Mouse (Mus musculus): ENCODE measurements at regions not wholly inside any gene's neighbourhood (a gene's known extent, or its start where the extent isn't known, plus 50 kb on each side); places are given as distances from the start of the nearest gene placed in this dataset.

DNA sequence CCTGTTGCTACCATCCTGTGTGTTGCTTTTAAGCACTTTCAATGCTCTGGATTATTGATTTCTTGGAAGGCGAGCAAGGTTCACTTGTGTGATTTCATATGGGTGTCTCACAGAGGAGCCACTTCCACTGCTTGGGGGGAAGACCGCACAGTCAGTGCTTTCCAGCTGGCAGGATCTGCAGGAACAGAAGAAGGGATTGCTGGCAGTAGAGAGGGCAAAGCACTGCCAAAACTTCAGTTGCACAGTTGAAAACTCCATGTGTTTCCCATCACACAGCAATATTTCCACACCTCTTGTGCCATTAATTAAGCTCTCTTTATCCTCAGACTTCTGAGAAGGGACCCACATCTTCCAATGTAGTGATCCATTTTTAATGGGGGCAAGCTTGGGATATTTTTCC is 618.8 kb downstream of the Cdh8 start:
- Histone ChIP-seq H3K9ac (ENCODE audit: low read length) (no peak overlapping the region), H3K36me3 (ENCODE audit: control insufficient read depth, insufficient read depth, low read length) (no peaks in the 10 kb centered on the region), H3K4me2 (ENCODE audit: low read length) (no peak overlapping the region), H3K9me3 (replicated peaks; ENCODE audit: control insufficient read depth, low read length) (no peaks in the 10 kb centered on the region), H3K27me3 (replicated peaks; ENCODE audit: control insufficient read depth, insufficient read depth, low read length) (no peaks in the 10 kb centered on the region), H3K27ac (ENCODE audit: low read depth, low read length) (no peak overlapping the region), H3K4me1 (ENCODE audit: control insufficient read depth, insufficient read depth, low read length) (no peaks in the 10 kb centered on the region), H3K4me3 (ENCODE audit: low read depth, low read length) (no peak overlapping the region)
- ATAC-seq (peak; percentile 48; the same call in 1 of the 2 replicates), DNase-seq (ENCODE audit: low spot score) (peak; percentile 78)
- 71% methylated on average over 2 of the region's 2 CpGs for WGBS

DNA sequence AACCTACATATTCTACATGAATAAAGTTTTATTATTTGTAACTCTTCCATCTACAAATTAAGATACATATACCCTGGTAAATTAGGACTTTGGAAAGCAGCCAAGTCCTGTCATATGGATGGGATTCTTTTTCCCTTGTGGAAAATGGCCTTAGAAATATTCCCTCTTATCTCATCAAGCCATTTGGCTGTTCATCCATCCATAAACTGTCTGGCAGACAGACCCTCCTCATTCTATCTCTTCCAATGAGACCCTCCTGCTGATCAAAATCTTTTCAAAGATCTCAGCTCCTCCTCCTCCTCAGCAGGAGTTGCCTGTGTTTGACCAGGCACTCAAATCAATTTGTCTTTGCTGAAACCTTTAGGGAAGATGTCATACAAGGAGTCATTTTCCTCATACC is 649.2 kb downstream of the Cdh8 start:
- ATAC-seq (peak; percentile 32; the same call in 1 of the 2 replicates), DNase-seq (ENCODE audit: low spot score) (peak; percentile 27)
- Histone ChIP-seq H3K9me3 (replicated peaks; ENCODE audit: control insufficient read depth, low read length) (no peaks in the 10 kb centered on the region), H3K4me2 (ENCODE audit: low read length) (no peak overlapping the region), H3K4me1 (ENCODE audit: control insufficient read depth, insufficient read depth, low read length) (no peaks in the 10 kb centered on the region), H3K4me3 (ENCODE audit: low read depth, low read length) (no peak overlapping the region), H3K9ac (ENCODE audit: low read length) (no peak overlapping the region), H3K27ac (ENCODE audit: low read depth, low read length) (no peak overlapping the region), H3K27me3 (replicated peaks; ENCODE audit: control insufficient read depth, insufficient read depth, low read length) (no peaks in the 10 kb centered on the region), H3K36me3 (ENCODE audit: control insufficient read depth, insufficient read depth, low read length) (no peaks in the 10 kb centered on the region)

DNA sequence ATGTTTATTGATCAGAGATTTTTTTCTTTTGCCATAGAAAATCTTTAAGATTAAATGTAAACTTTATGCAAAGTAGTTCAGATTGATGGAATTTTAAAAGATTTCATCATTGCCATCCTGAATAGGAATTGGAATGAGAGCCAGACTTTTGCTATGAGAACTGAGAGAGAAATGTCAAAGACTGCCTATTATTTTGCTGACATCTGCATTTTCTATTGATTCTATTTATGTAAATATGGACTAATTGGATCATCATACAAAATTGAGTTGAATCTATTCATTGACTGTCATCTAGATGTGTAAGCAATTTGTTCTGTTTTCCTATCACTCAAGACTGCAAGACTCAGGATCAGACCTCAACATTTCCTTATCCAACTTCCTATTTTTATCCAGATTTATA is 659.7 kb downstream of the Cdh8 start:
- H3K27me3 ChIP-seq (replicated peaks; ENCODE audit: control insufficient read depth, insufficient read depth, low read length), result no peaks in the 10 kb centered on the region
- no peaks in the 10 kb centered on the region for H3K9me3 ChIP-seq (replicated peaks; ENCODE audit: control insufficient read depth, low read length)
- no peak overlapping the region for H3K4me2 ChIP-seq (ENCODE audit: low read length)
- ATAC-seq (no peak), DNase-seq (ENCODE audit: low spot score) (no peak)
- no peak overlapping the region for H3K4me3 ChIP-seq (ENCODE audit: low read depth, low read length)
- no peak overlapping the region for H3K9ac ChIP-seq (ENCODE audit: low read length)
- H3K27ac ChIP-seq (ENCODE audit: low read depth, low read length), result no peak overlapping the region
- no peaks in the 10 kb centered on the region for H3K4me1 ChIP-seq (ENCODE audit: control insufficient read depth, insufficient read depth, low read length)
- H3K36me3 ChIP-seq (ENCODE audit: control insufficient read depth, insufficient read depth, low read length), result no peaks in the 10 kb centered on the region

DNA sequence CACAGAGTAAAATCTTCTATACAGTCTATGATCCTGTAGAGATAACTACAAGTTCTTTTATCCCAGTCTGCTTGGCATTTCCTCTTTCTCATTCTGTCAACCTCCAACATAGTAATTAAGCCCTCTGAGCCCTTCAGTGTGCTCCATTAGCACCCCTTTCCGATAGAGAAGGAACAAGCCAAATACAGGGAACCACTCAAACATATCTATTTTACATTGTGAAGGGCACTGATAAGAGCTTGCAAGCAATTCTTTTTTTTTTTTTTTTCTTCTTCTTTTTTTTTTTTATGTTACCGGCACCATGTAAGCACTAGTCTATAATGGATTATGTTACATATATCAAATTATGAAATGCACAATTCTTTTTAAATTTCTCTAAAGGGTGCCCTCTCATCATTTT is 660.5 kb downstream of the Cdh8 start:
- Histone ChIP-seq H3K36me3 (ENCODE audit: control insufficient read depth, insufficient read depth, low read length) (no peaks in the 10 kb centered on the region), H3K9ac (ENCODE audit: low read length) (no peak overlapping the region), H3K27ac (ENCODE audit: low read depth, low read length) (no peak overlapping the region), H3K9me3 (replicated peaks; ENCODE audit: control insufficient read depth, low read length) (no peaks in the 10 kb centered on the region), H3K4me2 (ENCODE audit: low read length) (no peak overlapping the region), H3K27me3 (replicated peaks; ENCODE audit: control insufficient read depth, insufficient read depth, low read length) (no peaks in the 10 kb centered on the region), H3K4me1 (ENCODE audit: control insufficient read depth, insufficient read depth, low read length) (no peaks in the 10 kb centered on the region), H3K4me3 (ENCODE audit: low read depth, low read length) (no peak overlapping the region)
- no peak for DNase-seq (ENCODE audit: low spot score)
- ATAC-seq, result no peak
- 79% methylated on average over 2 of the region's 2 CpGs for WGBS

DNA sequence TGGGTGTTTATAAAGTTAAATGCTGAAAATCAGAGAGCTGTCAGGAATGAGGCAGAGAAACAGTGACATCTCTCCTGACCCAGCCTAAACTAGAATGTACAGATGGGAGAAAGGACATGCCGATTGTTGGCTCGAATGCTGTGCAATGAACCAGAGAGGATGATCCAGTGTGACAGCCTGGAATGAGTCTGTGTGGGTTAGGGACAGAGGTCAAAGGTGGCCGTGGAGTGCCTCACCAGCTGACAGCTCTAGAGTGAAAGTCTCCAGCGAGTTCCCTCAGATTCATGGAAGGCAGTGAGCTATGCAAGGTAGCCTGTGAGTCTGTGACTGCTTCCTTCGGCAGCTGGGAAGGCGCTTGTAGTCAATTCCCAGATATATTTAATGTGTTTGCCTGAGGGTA is 663.9 kb downstream of the Cdh8 start:
- ATAC-seq, result no peak
- no peak for DNase-seq (ENCODE audit: low spot score)

DNA sequence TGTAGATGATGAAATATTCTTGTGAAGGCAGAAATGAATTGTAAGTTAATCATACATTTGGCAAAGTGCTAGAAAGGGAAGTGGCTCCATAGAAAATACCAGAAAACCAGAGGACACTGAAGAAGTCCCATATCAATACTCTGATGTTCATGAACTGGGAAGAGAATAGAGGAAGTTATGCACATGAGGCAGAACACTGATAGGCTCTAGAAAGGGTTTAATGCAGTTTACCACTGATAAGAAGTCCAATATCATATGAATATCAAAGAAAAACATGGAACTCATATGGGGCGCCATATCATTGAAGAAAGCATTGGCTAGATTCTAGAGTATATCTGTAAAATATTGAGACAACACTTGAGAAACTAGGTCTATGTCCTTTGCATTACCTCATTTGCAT is 708.5 kb downstream of the Cdh8 start:
- no peaks in the 10 kb centered on the region for H3K27me3 ChIP-seq (replicated peaks; ENCODE audit: control insufficient read depth, insufficient read depth, low read length)
- ATAC-seq, result no peak
- no peaks in the 10 kb centered on the region for H3K36me3 ChIP-seq (ENCODE audit: control insufficient read depth, insufficient read depth, low read length)
- no peak overlapping the region for H3K27ac ChIP-seq (ENCODE audit: low read depth, low read length)
- no peak for DNase-seq (ENCODE audit: low spot score)
- no peak overlapping the region for H3K9ac ChIP-seq (ENCODE audit: low read length)
- no peaks in the 10 kb centered on the region for H3K9me3 ChIP-seq (replicated peaks; ENCODE audit: control insufficient read depth, low read length)
- 0 out of 2 replicates have a peak, but pooled peaks cover 2% of the 10 kb centered on the region for H3K4me1 ChIP-seq (ENCODE audit: control insufficient read depth, insufficient read depth, low read length)
- no peak overlapping the region for H3K4me3 ChIP-seq (ENCODE audit: low read depth, low read length)
- 97% methylated on average over 1 of the region's 1 CpGs for WGBS
- no peak overlapping the region for H3K4me2 ChIP-seq (ENCODE audit: low read length)

More for the DNA sequence above, 663.9 kb downstream of the Cdh8 start:
- Histone ChIP-seq H3K27ac (ENCODE audit: low read depth, low read length) (no peak overlapping the region), H3K9me3 (replicated peaks; ENCODE audit: control insufficient read depth, low read length) (no peaks in the 10 kb centered on the region), H3K4me2 (ENCODE audit: low read length) (no peak overlapping the region), H3K27me3 (replicated peaks; ENCODE audit: control insufficient read depth, insufficient read depth, low read length) (no peaks in the 10 kb centered on the region), H3K9ac (ENCODE audit: low read length) (no peak overlapping the region), H3K4me3 (ENCODE audit: low read depth, low read length) (no peak overlapping the region), H3K36me3 (ENCODE audit: control insufficient read depth, insufficient read depth, low read length) (no peaks in the 10 kb centered on the region), H3K4me1 (ENCODE audit: control insufficient read depth, insufficient read depth, low read length) (no peaks in the 10 kb centered on the region)
- WGBS, result 41% methylated on average over 6 of the region's 6 CpGs

DNA sequence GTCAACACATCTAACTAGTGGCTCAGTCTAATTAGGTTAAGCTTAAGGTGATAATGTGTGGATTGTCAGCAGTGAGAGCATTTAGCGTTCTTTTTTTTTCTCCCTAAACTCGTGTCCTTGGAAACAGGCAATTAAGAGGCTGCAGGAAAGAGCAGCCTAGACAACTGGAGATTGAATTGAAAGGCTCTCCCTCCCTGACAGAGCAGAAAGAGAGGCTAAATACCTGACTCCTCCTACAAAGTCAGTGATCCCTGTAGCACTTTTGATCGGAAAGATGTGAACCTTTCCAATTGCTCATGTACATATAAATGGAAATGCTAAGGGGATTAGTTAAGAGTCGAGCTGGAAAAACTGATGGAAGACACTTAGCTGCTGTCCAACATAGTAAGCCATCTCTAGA is 710.1 kb downstream of the Cdh8 start:
- DNase-seq (ENCODE audit: low spot score) (peak; percentile 26), ATAC-seq (peak; percentile 23; the same call in 1 of the 2 replicates)
- Histone ChIP-seq H3K4me2 (ENCODE audit: low read length) (no peak overlapping the region), H3K4me1 (ENCODE audit: control insufficient read depth, insufficient read depth, low read length) (0 out of 2 replicates have a peak, but pooled peaks cover 2% of the 10 kb centered on the region), H3K9me3 (replicated peaks; ENCODE audit: control insufficient read depth, low read length) (no peaks in the 10 kb centered on the region), H3K27me3 (replicated peaks; ENCODE audit: control insufficient read depth, insufficient read depth, low read length) (no peaks in the 10 kb centered on the region), H3K36me3 (ENCODE audit: control insufficient read depth, insufficient read depth, low read length) (no peaks in the 10 kb centered on the region), H3K4me3 (ENCODE audit: low read depth, low read length) (no peak overlapping the region), H3K27ac (ENCODE audit: low read depth, low read length) (no peak overlapping the region), H3K9ac (ENCODE audit: low read length) (no peak overlapping the region)
- 2% methylated on average over 4 of the region's 4 CpGs for WGBS

DNA sequence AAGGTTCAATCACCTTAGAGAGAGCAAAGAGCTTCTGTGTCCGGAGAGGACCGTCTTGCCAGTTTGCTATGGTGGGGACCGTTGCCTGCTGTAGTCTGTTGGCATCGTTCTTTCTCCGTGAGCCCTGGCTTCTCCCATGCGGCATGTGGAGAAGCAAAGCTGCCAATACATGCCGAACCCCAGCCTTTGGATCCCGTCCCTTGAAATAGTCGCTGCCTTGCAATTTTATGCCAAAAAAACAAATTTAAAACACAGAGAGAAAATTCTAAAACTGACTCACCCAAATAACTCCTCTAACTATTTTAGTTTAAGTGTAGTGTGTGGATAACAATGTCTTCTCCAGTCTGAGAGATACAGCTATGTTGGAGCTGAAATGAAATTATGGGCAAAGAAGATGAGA is 731.1 kb downstream of the Cdh8 start:
- Histone ChIP-seq H3K9me3 (replicated peaks; ENCODE audit: control insufficient read depth, low read length) (no peaks in the 10 kb centered on the region), H3K4me3 (ENCODE audit: low read depth, low read length) (no peak overlapping the region), H3K9ac (ENCODE audit: low read length) (no peak overlapping the region), H3K27me3 (replicated peaks; ENCODE audit: control insufficient read depth, insufficient read depth, low read length) (no peaks in the 10 kb centered on the region), H3K27ac (ENCODE audit: low read depth, low read length) (no peak overlapping the region), H3K36me3 (ENCODE audit: control insufficient read depth, insufficient read depth, low read length) (no peaks in the 10 kb centered on the region), H3K4me1 (ENCODE audit: control insufficient read depth, insufficient read depth, low read length) (no peaks in the 10 kb centered on the region), H3K4me2 (ENCODE audit: low read length) (no peak overlapping the region)
- ATAC-seq (no peak), DNase-seq (ENCODE audit: low spot score) (peak; percentile 10)
- WGBS, result 92% methylated on average over 9 of the region's 9 CpGs

DNA sequence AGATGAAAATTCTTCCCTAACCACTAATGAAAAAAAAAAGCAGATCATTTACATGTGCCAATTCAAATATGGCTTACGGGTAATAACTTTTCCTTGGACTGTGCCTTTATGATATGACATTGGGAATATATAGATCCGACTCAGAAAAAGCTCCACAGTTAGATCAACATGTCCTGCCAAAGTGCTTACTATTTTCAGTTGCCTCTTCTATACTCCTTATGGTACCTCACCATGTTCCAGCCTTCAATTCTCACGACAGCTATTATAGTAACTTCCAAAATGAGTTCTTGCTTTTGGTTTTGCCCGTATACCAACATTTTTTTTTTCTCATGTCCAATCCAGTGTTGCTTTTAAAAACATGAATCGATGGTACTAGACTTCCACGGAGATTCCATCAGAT is 731.7 kb downstream of the Cdh8 start:
- no peak overlapping the region for H3K9ac ChIP-seq (ENCODE audit: low read length)
- 95% methylated on average over 6 of the region's 6 CpGs for WGBS
- no peak overlapping the region for H3K4me2 ChIP-seq (ENCODE audit: low read length)
- H3K27me3 ChIP-seq (replicated peaks; ENCODE audit: control insufficient read depth, insufficient read depth, low read length), result no peaks in the 10 kb centered on the region
- H3K4me3 ChIP-seq (ENCODE audit: low read depth, low read length), result no peak overlapping the region
- no peaks in the 10 kb centered on the region for H3K36me3 ChIP-seq (ENCODE audit: control insufficient read depth, insufficient read depth, low read length)
- H3K27ac ChIP-seq (ENCODE audit: low read depth, low read length), result no peak overlapping the region
- ATAC-seq (no peak), DNase-seq (ENCODE audit: low spot score) (no peak)
- H3K4me1 ChIP-seq (ENCODE audit: control insufficient read depth, insufficient read depth, low read length), result no peaks in the 10 kb centered on the region
- H3K9me3 ChIP-seq (replicated peaks; ENCODE audit: control insufficient read depth, low read length), result no peaks in the 10 kb centered on the region

Measured in forebrain, embryonic 14.5 days (tissue).